Mouse (Mus musculus): Measurements from ENCODE around the gene Sigmar1. TPM values are rescaled to one million over a fixed set of nuclear protein-coding genes. Genes with fewer than 3 reads are reported as not detected.
"Not testable (repeated sequence)": the region's sequence is repeated elsewhere in the genome, so short reads cannot be mapped to it uniquely, and the experiment has no call there.

Gene Sigmar1
- polyA plus RNA-seq, 1 experiment: 48.4 TPM

DNA sequence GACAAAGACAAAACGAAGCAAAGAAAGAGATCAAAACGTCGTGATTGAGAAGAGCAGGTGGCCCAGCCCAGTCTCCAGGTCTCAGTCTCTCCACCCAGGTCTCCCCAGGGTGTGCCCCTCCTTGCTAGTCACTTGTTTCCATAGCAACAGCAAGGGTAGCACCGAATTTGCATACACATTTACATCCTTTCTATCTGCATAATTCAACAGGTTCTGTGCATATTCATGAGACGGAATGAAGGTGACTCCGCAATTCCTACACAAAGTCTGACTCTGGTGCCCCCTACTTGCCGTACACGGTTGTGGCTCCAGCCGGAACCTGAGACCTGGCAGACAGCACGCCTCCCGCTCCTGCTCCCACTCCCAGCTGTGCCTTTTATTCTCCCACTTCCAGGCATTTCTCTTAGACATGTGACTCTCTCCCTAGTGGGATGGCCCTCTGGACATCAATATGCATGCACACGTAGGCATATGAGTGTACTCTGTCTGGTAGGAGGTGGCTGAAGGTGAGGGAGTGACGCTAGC, 48.9 kb downstream of the Sigmar1 start:
- no peak overlapping the region for H3K4me3 ChIP-seq (ENCODE audit: insufficient read depth, low read depth, low read length)
- no peaks in the 10 kb centered on the region; the same call in 1 of the 2 replicates for H3K4me1 ChIP-seq (ENCODE audit: control insufficient read depth, insufficient read depth, insufficient read length, low read length)
- H3K27ac ChIP-seq (replicated peaks; ENCODE audit: low read depth, low read length): no peak overlapping the region

DNA sequence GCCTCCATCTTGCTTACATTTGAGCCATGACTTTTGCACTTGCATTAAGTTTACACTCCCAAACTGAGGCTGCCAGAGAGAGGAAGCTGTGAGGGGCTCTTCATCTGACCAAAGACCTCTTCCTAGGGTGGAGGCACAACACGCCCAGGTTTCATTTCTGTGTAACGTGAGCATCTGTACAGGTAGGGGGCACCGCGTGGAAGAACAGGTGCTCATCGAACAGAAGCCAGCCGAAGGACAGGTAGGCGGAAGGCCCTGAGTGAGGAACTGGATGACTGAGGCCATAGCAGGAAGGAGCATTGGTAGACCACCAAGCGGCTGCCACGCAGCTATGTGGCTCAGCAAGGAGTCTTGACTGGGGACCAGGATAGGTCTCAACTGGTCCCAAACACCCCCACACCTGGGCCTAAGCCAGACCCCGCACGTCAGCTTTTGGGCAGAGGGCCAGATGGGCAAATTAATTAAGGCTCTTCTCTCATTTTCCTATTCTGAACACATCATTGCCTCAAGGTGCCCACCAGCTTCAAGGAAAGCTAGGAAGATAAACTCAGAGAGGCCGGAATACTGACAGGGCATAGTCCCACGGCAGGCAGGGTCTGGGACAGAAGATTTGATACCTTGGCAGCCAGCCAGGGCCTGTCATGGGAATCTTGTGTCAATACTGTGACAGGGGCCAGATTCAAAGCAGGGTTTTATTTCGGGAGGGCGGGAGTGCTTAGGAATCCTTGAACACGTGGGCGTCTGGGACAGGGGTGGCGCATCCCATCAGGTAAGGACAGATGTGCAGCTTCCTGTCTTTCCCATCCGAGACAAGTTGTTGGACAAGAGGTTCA, 49.8 kb downstream of the Sigmar1 start:
- H3K4me3 ChIP-seq (ENCODE audit: insufficient read depth, low read depth, low read length): no peak overlapping the region
- no peak overlapping the region for H3K27ac ChIP-seq (replicated peaks; ENCODE audit: low read depth, low read length)
- no peaks in the 10 kb centered on the region for H3K4me1 ChIP-seq (ENCODE audit: control insufficient read depth, insufficient read depth, insufficient read length, low read length)

DNA sequence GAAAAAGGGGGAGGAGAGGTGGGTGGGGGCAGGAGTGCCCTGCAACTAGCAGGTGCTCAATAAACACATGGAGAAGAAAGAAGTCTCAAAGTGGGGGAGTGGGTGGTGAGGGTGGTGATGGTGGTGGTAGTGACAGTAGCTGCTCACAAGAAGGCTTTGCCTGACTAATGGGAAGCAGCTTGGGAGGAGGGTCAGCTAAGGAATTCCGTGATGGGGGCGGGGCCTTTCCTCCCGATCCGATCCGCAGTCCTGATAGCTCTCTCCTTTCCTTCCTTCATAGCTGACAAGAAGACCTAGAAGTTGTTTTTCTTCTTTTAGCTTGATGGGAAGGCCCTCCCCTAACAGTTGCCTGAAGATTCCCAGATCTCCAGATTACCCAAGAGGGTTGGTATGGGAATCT, 51.3 kb downstream of the Sigmar1 start:
- Histone ChIP-seq H3K4me3 (ENCODE audit: insufficient read depth, low read depth, low read length) (no peak overlapping the region), H3K4me1 (ENCODE audit: control insufficient read depth, insufficient read depth, insufficient read length, low read length) (no peaks in the 10 kb centered on the region), H3K27ac (replicated peaks; ENCODE audit: low read depth, low read length) (no peak overlapping the region)

DNA sequence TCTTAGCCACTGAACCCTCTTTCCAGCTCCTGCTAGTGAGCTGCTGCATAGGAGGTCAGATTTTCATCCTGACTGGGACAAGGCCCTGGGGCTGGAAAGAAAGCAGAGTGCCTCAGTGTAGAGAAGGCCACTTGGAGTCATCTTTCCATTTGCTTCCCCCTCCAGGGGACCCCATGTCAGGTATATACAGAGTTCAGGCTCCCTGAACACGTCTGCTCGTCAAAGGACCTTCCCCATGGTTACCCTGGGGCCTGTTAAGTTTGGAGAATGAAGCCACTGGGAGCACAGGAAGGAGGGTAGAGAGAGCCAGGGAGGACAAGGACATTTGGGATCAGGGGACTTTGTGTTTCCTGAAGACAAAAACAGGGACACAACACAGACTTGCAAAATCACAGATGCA, 53.7 kb downstream of the Sigmar1 start:
- not testable (repeated sequence) for H3K4me1 ChIP-seq (ENCODE audit: control insufficient read depth, insufficient read depth, insufficient read length, low read length); H3K27ac ChIP-seq (replicated peaks; ENCODE audit: low read depth, low read length); H3K4me3 ChIP-seq (ENCODE audit: insufficient read depth, low read depth, low read length)

DNA sequence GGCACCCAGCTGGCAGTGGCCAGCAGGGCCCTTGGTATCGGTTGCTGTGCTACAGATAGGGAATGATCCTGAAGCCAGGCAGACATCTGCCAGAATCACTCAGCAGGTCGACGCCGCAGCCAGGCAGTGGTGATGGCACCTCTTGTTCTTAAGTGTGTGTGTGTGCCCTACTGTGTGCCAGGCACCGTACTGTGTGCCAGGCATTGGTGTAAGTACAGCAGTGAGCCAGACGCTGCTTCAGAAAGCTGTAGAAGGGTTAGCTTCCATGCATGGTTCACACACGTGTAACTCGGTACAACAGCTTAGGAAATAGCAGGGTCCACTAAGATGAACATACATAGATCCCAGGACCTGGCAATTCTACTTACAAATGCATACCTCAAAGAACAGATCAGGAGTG, 55.7 kb downstream of the Sigmar1 start:
- not testable (repeated sequence) for H3K4me3 ChIP-seq (ENCODE audit: insufficient read depth, low read depth, low read length); H3K4me1 ChIP-seq (ENCODE audit: control insufficient read depth, insufficient read depth, insufficient read length, low read length); H3K27ac ChIP-seq (replicated peaks; ENCODE audit: low read depth, low read length)

DNA sequence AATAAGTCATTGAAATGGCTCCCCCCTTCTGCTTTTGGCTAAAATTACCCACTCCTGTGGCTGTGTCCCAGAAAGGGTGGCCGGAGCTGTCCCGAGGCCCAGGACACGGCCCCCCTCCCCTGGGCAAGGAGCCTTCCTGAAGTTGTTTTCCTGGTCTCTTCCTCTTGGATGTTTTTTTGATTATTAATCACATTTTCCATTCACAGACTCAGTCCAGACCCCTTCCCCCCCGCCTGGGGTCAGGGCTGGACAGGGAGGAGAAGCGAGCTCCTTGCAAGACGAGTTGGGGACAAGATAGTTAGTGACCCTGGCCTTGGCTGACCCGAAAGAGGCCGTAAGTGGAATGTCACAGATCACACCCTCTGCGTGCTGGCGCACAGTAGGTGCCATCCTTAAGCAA, 56.2 kb downstream of the Sigmar1 start, which contains the start of gene Il11ra1:
Gene Il11ra1 (plus strand): TSS at position 207 of the 400 bp plus-strand sequence.
- not testable (repeated sequence) for H3K27ac ChIP-seq (replicated peaks; ENCODE audit: low read depth, low read length); H3K4me3 ChIP-seq (ENCODE audit: insufficient read depth, low read depth, low read length); H3K4me1 ChIP-seq (ENCODE audit: control insufficient read depth, insufficient read depth, insufficient read length, low read length)

DNA sequence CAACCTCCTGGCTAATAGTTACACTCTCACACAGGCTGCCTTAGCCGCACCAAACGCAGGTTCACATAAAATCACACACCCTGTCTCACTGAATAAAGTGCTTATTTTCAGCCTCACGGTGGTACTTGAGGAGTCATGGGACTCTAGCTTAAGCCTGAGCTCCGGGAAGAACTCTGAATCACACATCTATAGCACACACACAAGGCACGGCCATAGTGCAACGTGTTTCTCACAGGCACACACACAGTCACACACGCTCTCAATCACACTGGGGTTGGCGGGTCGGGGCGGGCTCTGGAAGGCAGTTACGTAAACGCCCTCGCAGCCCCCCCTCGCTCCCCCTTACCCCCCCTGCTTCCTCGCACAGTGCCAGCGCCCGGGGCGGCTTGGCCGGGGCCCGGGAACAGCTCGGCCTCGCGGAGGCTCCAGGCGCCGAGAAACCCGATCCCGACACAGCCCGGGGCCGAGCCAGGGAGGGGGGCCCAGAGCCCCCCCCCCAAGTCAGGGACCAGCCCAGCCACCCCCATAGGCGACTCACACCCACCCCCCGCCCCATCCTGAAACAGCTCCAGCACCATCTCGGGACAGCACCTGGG, 57.4 kb downstream of the Sigmar1 start:
- H3K4me1 ChIP-seq (ENCODE audit: control insufficient read depth, insufficient read depth, insufficient read length, low read length); H3K27ac ChIP-seq (replicated peaks; ENCODE audit: low read depth, low read length); H3K4me3 ChIP-seq (ENCODE audit: insufficient read depth, low read depth, low read length): not testable (repeated sequence)

DNA sequence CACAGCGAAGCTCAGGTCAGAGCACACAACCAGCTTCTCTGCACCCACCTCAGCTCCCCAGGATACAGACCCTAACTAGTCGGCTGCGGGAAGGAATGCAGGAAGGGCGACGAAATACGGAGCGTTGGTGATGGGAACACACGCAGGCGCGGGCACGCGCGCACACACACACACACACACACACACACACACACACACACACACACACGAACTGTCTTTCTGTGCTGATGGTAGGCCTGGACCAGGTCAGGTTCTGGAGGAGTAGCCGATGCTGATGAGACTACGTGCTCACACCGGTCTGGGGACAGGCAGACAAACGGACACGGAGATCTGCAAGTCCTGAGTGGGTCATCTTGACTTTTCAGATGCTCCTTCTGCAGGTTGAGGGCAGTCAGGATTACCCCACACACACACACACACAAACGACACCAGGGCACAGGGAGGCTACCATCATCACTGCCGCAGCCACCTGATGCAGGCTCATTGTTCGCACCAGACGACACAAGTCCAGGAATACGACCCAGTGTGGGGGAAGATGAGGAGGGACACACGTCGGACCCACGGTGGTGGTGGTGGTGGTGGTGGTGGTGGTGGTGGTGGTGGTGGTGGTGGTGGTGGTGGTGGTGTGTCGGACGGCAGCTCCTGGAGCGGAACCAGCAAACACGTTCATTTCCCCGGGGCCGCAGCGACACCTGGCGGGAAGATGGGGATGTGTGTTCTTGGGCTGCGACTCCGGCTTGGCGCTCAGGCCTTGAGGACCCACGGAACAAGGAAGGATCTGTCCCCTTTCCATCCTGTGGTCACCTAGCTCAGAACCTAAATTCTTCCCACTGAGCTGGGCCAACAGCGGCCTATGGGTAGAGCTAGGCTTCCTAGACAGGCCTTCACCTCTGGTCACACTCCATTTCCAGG, 58.8 kb downstream of the Sigmar1 start, which contains the start of gene Cntfr:
Gene Cntfr (minus strand): TSS at position 160 of the 912 bp plus-strand sequence.
- Histone ChIP-seq H3K27ac (replicated peaks; ENCODE audit: low read depth, low read length) (0 out of 2 replicates have a peak within 1 kb of the TSS, but pooled peaks have one; percentile 37), H3K4me3 (ENCODE audit: insufficient read depth, low read depth, low read length) (peak within 1 kb of the TSS; percentile 23)
- H3K4me1 ChIP-seq (ENCODE audit: control insufficient read depth, insufficient read depth, insufficient read length, low read length): not testable (repeated sequence)

DNA sequence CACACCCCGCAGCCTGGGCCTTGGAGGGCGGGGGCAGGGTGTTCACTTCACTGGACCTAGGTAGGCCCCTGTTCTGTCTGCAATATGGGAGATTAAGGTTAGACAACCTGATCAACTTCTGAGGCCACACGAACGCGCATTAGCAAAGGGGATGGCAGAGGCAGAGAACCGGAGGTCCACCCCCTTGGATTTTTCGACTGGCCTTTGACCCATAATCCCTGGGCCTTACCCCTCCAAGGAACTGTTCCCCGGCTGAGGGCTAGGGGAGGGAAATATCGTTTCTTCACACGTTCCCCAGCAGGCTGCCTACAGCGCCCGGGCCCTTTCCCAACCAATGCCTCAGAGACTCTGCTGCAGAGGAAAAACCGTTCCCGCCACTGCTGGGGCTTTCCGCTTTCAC, 59.5 kb downstream of the Sigmar1 start:
- H3K4me1 ChIP-seq (ENCODE audit: control insufficient read depth, insufficient read depth, insufficient read length, low read length); H3K4me3 ChIP-seq (ENCODE audit: insufficient read depth, low read depth, low read length): not testable (repeated sequence)
- H3K27ac ChIP-seq (replicated peaks; ENCODE audit: low read depth, low read length): 0 out of 2 replicates have a peak overlapping the region, but pooled peaks have one; percentile 37

DNA sequence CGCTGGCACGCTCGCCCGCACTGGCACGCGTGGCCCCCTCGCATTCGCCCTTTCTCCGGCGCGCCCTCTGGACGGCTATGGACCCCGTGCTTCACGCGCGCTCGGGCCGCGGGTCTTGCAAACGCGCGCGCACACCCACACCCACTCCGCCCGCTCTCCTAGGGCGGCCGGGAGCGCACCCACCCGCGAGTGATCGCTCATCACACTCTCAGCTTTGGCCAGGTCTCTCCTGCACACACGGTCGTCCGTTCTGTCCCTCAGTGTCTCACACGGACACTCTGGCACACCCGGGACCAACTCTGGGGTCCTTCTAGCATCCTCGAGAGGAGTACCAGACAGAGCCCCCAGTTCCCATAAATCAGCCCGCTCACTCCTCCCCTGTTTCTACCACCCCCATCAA, 60.2 kb downstream of the Sigmar1 start:
- not testable (repeated sequence) for H3K27ac ChIP-seq (replicated peaks; ENCODE audit: low read depth, low read length); H3K4me1 ChIP-seq (ENCODE audit: control insufficient read depth, insufficient read depth, insufficient read length, low read length)
- H3K4me3 ChIP-seq (ENCODE audit: insufficient read depth, low read depth, low read length): peak overlapping the region; percentile 14; the same call in 1 of the 2 replicates

DNA sequence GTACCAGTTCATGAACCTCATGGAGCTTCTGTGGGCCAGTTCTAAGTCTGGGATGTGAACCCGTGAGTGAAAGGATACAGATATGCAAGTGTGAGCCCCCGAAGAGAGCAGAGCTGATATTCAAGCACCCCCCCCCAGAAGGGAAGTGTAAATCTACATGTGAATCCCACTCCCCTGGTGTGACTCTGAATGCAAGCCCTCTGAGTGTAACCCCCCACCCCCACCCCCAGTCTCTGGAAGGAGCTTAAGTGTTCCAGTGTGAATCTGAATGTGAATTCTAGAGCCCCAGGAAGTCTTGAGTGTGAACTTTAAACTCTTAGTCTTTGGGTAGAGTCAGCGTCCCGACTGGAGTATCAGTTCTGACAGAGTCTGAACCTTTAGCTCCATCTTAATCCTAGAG, 62.4 kb downstream of the Sigmar1 start:
- Histone ChIP-seq H3K27ac (replicated peaks; ENCODE audit: low read depth, low read length) (peak overlapping the region; percentile 63; the same call in 1 of the 2 replicates), H3K4me3 (ENCODE audit: insufficient read depth, low read depth, low read length) (peak overlapping the region; percentile 30)
- not testable (repeated sequence) for H3K4me1 ChIP-seq (ENCODE audit: control insufficient read depth, insufficient read depth, insufficient read length, low read length)

DNA sequence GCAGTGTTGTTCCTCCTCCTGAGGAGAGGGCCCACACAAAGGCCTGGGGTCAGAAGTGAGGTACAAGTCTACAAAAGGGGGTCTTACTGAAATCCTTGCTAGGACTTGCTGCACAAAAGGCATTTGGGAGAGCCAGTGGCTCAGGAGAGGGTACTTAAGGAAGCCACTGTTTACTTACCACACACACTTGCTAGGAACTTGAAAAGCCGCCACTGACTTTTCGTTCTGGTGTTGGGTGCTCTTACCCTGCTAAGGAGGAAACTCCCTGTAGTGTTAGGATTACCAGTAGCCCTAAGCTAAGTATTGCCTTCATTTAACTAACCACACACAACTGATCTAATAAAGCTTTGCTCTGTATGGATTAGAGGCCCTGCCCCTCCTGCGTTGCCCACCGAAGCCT, 65.9 kb downstream of the Sigmar1 start:
- H3K4me1 ChIP-seq (ENCODE audit: control insufficient read depth, insufficient read depth, insufficient read length, low read length); H3K4me3 ChIP-seq (ENCODE audit: insufficient read depth, low read depth, low read length); H3K27ac ChIP-seq (replicated peaks; ENCODE audit: low read depth, low read length): not testable (repeated sequence)

DNA sequence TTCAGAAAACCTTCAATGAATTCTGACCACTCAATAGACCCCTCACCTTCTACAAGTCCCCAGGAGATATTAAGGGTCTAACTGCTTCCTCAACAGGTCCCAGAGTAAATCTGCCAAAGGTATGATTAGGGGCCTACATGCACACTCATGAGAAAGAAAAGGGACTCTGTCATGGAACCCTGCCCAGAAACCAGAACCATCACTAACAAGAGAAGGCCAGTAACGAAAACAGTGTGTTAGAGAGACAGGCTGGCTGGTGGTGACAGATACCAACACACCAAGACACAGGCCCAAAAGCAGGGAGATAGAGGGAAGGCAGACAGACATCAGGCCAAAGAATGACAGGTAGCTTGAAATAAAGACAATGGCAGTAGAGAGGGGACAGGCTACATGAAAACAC, 67.4 kb downstream of the Sigmar1 start:
- not testable (repeated sequence) for H3K4me3 ChIP-seq (ENCODE audit: insufficient read depth, low read depth, low read length); H3K27ac ChIP-seq (replicated peaks; ENCODE audit: low read depth, low read length); H3K4me1 ChIP-seq (ENCODE audit: control insufficient read depth, insufficient read depth, insufficient read length, low read length)
